Mouse (Mus musculus) layer of hippocampus, postnatal 10 days (tissue): ENCODE results near the gene Apopt1. TPM values are rescaled to one million over a fixed set of nuclear protein-coding genes. Genes with fewer than 3 reads are reported as not detected.
A peak's percentile ranks its signal among the peaks of the same experiment; 100 is the strongest.

Experiments
- DNase-seq, 2 experiments: peaks; one replicate each; pipeline ENCODE4 v3.0.0; 2021; ENCODE audit warnings: low spot score in 2 of 2
- total RNA-seq, 2 experiments: library from RNA; stranded (reverse); gene quantifications; 2 replicates each; pipeline ENCODE4 v1.2.3; 2021

The Apopt1 gene
- total RNA-seq, 2 experiments from 2014 or later = 39.2 to 42.0 TPM

DNA sequence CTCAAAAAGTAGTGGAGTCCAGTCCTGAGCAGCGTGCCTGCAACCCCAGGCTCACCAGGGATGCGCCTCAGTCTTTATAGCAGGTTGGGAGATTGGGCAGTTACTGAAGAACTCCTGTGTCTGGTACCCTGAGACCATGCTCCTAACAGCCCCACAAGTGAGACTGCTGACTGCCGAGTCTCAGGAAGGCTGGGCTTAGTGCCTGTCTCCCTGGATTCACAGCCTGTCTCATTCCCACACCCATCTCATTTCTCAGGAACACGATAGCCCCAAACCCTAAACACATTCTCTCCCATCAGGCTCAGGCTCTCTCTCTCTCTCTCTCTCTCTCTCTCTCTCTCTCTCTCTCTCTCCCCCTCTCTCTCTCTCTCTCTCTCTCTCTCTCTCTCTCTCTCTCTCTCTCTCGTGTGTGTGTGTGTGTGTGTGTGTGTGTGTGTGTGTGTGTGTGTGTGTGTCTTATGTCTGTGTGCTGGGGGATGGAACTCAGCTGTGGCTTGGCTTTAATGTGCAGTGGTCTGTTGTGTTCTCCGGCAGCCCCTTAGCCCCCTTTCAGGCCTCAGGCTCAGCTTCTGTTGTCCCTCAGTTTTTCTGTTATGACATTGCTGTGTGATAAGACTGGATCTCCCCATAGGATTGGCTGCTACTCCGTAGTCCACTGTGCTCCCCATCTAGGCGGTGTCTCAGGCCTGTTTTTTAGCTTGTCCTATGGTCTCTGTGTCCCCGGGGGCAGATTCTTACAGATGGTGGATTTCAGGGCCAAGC lies 56.9 kb downstream of the Apopt1 start:
- DNase-seq = no peak

DNA sequence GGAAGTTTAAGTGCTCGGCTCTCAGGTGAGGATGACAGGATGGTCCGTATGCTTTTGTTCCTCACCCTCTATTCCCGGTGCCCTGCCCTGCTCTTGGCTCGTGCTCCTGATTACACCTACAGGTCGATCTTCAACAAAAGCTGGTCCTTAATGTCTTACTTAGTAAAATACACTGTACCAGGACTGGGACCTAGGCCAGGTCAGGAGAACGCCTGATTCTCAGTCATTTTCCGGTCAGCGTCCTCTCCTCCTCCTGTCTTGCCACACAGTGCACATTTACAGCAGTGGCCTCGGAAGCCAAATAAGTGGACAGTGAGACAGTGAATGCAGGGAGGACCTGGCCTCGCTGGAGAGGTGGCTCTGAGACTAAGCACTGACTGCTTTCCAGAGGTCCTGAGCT lies 57.6 kb downstream of the Apopt1 start:
- DNase-seq = no peak

DNA sequence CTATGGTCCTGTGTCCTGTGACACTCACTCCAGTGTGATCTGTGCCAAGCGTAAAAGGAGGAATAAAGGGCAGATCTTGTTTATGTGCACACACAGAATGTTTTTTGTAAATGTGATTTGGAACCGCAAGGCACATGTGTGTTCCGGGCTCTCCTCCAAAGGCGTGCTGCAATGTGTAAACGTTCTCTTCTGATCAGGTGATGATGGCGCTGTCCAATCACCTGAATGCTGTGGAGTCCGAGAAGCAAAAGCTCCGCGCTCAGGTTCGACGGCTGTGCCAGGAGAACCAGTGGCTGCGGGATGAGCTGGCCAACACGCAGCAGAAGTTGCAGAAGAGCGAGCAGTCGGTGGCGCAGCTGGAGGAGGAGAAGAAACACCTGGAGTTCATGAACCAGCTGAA lies 61.1 kb downstream of the Apopt1 start:
- DNase-seq = no peak

DNA sequence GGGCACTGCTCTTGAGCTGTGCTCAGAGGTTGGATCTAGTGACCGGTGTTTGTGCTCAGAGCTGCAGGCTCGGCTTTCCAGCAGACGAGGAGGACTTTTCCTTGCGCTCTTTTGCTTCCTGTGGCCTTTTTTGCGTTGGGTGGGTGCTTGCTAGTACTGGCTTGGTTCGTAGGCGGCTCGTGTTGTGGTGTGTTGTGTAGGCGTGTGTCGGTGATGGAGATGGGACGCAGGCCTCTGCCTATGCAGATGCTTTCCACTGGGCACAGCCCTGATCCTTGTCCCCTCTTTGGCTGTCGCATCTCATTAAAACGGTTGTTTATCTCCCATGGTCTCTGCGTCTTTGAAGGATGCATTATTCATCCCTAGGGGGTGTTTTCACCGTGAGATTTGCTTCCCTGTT lies 61.8 kb downstream of the Apopt1 start:
- DNase-seq = no peak

DNA sequence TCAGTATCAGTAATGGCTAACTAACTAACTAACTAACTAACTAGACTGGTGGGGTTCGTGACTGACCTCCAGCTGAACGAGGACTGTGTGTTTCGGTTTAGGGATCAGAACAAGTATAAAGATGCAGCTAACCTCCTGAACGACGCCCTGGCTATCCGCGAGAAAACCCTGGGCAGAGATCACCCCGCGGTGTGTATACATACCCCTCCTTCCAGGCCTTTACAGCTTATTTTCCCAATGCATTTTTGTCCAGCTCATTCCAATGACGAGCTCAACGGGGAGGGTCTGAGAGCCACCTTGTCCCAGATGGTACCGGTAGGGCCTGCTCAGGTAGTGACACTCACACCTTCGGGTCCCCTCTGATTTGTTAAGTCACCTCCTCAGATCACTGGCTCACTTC lies 64.9 kb downstream of the Apopt1 start:
- no peak for DNase-seq

DNA sequence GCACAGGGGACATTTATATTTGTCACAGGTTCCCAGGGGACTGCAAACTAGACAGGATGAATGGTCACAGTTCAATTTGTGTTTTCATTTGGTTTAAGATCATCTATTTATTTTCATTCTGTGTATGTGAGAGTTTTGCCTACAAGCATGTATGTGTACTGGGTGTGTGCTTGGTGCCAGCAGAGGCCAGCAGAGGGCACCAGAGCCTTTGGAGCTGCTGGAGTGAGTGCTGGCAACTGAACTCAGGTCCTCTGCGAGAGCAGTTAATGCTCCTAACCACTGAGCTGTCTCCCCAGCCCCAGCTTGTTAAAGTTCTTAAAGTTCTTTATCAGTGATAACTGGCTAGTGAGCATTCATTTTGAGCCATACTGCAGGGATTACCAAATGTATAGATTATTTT lies 66.5 kb downstream of the Apopt1 start:
- DNase-seq = no peak

DNA sequence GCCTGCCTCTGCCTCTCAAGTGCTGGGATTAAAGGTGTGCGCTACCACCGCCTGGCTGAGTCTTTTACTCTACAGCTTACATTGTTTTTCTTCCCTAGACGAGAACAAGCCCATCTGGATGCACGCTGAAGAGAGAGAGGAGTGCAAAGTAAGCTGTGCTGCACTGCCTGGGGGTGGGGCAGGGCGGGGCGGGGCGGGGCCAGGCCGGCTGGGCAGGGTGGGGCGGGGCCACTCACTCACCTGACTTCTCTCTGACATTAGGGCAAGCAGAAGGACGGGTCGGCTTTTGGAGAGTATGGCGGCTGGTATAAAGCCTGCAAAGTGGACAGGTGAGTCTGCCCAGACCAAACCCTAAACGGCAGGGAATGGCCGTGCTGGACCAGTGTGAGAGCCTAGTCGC lies 72.1 kb downstream of the Apopt1 start:
- DNase-seq = no peak

DNA sequence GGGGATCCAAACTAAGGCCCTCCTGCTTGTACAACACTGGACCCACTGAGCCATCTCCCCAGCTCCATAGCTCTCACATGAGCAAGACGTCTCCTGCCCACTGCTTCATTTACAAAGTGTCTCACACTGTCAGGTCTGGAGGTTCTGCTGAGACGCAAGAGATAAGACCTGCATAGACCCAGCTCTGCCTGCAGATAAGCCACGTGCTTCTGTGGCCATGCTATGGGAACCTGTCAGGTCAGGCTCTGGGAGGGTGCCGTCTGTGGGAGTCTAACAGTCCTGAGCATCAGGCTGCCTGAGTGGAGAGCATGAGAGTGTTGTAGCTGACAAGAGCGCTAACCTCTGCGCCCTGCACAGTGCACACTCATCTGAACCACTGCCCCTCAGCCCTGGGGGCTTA lies 74.0 kb downstream of the Apopt1 start:
- DNase-seq = no peak

DNA sequence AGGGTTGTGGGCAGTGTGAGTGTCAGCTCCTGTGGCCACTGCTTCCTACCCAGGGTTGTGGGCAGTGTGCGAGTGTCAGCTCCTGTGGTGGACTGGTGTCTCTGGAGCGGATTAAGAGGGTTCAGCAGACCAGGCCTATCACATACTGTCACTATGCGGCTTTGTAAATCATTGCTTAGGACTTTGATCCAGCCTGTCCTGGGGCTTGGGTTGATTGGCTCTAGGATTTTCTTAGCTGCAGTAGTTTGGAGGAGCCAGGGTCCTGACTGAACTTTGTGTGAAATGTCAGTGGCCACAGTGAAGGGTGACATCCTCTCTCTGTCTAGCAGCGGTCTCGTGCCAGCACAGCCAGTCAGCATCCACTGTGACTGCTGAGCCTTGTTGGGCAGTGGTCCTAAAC lies 77.0 kb downstream of the Apopt1 start:
- DNase-seq = no peak

DNA sequence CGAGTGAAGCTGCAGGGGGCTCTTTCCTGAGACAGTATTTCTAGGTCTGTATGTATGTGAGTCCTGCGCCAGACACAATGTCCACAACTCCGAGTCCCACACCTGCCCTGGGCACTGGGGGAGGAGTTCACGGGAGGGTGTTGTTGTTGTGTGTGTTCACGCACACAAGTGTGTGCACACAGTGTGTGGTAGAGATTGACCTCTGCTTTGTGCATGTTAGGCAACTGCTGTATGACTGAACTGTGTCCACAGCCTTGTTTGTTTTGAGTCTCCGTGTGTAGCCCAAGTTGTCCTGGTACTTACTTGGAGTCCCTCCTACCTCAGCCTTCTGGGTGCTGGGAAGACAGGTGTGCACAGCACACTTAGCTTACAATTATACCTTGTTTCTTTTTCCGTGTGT lies 77.6 kb downstream of the Apopt1 start:
- DNase-seq = no peak

DNA sequence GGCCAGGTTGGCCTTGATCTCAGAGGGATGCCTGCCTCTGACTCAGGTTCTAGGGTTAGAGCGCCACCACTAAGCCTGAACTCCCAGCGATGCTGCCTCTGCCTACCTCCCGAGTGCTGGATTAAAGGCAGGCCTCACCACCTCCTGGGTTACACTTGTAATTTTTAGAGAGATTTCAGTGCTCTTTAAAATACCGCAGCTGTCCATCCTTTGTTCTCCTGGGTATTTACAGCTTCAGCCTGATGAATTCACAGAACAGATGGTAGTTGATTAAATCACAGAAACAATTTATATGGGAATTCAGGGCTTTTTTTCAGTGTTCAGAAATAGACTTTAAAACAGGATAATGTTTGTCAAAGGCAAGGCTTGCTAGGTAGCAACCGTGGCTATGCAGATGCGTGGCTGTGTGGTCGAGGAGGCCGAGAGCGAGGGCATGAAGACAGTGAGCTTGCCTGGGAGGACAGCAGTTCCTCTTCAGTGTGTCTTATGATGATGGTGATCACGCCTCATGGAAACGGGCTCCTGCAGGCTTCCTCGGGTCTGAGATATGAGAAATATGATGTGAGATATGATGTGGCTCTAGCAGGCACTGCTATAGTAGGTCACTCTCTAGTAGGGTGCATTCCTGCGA lies 78.5 kb downstream of the Apopt1 start:
- DNase-seq = peak in 1 of 2 experiments; percentile 16

DNA sequence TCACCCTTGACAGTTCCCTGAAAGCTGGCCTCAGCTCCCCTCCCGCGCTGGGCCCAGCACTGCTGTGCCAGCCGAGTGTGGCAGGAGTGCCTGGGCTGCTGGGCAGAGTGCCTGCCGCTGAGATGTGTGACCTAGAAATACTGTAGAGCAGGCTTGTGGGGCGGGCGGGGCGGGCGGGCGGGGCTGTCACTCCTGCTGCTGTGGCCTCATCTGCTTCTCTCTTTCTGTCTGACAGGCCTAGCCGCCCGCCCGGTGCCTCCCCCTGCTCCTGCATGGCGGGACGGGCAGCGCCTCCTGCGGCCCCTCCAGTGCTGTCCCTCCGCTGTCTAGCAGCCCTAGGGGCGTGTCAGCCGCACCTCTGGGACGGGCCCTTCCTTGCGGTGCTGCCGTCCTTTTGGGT lies 81.0 kb downstream of the Apopt1 start:
- DNase-seq = peak in 1 of 2 experiments; percentile 52

DNA sequence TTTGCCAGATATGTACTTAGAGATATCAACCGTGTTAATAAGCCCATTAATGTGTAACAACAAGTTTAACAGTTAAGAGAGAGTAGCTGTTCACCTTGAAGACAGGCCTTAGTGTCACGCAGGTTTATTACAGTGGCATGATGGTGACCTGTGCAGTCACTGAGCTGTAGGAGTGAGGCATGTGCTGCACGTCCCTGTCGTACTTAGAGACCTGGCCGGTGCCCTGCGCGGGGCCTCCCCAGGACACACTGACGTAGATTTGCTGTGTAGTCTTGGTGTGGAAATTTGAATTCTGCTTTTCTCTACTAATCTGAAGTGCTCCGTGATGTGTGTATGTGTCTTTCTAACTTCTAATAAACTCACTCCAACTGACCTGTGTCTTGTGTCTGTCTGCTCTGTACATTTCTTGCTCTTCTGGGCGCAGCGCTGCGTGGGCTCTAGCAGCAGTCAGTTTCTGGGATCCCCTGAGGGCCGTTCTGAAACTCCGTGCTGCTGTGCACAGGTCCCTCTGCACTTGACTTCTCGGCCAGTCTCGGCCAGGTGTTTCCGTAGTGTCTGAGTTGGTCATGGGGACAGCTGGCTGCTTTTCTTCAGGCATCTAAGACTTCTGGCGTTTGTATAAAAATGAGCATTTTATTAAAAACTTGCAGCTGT lies 81.6 kb downstream of the Apopt1 start:
- no peak for DNase-seq

DNA sequence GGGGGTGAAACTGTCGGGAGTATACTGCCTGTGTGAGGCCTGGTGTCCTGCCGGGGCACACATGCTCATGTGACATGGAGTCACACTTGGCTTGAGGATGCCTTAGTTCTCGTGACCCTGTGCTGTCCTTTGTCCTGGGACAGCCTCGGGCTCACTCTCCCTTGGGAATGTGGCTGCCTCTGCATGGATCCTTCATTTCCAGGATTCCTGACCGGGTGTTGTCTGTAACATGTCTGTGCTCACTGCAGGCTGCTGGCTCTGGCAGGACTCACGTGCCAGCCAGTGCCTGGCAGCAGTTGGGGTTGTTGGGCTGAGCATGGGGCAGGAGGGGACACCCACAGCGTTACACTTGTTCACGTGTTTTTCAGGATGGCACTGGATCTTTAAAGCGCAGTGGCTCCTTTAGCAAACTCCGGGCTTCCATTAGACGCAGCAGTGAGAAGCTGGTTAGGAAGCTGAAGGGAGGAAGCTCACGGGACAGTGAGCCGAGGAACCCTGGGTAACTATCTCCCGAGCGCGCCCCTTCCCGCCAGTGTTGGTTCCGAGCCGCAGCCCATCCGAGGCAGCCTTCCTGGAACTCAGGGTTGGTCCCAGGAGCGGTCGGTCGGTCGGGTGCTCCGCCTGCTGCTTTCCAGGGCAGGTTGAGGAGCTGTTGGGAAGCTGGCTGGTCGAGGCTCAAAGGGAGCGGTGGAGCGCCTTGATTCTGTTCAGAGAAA lies 82.3 kb downstream of the Apopt1 start:
- peak; percentile 49 to 51 for DNase-seq

DNA sequence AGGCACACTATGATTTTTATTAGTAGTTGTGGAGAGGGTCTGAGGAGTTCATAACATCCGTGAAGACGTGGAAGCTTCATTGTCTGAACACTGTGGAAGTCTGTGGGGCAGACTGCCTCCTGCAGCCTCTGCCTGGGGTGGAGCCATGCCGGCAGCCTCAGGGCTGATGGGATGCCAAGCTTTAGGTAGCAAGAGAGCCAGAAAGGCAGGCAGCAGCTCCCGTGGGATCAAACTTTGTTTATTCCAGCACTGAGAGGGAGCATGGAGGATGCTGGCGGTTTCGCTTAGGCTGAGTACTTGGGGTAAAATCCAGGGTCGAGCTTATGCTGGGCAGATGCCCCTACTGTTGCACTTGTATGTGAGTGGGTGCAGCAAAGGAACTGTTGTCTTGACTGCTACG lies 84.2 kb downstream of the Apopt1 start:
- no peak for DNase-seq

DNA sequence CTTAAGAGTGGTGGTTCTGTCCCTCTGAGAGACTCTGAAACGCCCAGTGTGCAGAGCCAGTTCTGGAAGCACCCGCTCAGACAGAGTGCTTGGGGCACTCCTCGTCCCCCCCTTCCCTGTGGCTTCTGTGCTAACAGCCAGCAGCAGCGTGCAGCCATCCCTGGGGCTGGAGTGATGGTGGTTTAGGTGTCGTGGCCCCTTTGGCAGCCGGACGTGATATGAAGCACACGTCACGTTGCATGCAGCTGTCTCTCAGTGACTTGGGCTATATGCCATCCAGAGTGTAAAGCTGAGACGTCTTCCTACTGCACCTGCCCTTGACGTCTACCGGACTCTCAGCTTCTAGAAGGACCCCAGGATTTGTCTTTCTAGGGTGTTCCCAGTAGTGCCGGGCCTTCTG lies 85.4 kb downstream of the Apopt1 start:
- no peak for DNase-seq

DNA sequence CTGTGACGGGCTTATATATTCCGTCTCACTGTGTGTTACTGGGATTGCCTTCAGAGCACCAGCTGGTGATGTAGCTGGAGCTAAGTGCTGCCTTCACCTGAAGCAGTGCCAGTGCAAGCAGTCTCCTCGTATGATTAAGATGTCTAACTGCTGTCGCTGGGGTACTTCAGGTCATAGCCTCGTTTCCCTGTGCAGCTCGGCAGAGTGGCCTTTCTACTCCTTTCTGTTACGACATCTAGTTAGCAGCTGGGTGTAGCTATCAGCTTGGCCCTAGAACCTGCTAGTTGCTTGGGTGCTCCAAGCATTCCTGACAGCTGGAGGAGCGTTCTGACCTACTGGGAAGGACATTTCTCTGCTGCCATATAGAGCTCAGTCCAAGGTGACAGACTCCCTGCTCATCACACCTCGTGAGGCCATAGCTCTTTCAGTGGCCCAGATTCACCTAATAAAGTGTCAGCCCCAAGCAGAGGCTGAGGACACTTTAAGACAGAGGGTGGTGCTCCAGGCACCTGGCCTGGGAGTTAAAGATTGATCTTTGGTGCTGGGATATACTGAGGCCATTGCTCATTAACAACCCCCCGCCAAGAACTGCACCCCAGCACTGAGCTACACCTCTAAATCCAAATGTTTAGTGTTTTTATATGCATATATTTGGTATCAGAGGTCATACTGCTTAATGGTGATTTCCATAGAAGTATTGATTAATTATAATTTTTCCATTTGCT lies 87.6 kb downstream of the Apopt1 start:
- no peak for DNase-seq

DNA sequence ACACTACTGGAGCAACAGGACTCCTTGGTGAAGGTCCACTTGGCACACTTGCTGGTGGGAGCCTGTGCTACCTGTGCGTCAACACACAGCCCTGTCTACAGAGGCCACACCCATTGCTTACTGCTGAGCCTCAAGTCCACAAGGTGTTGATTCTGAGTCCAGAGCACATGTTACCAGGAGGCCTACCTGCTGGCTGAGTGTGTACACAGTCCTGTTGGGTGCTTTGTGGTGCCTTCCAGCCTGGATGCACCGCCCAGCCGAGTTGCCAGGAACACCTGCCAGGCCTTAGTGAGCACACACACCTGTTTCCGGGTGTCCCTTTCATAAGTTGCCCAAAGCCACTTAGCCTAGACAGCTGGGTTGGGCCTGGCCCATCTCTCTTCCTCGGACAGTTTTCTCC lies 90.5 kb downstream of the Apopt1 start:
- no peak for DNase-seq
